Mouse (Mus musculus) liver (tissue): Measurements from ENCODE around the gene Prpf8.
"Not testable (repeated sequence)": the region's sequence is repeated elsewhere in the genome, so short reads cannot be mapped to it uniquely, and the experiment has no call there.

ENCODE experiments used
- DNase-seq: peaks from one replicate; pipeline ENCODE4 v3.0.0-alpha.2; 2020; ENCODE audit warnings: mixed read lengths

The Prpf8 gene

GRCm38 (mm10) chr11:75535106-75535795 is 48.6 kb downstream of the Prpf8 start:
- peak; percentile 73 for DNase-seq

GRCm38 (mm10) chr11:75536255-75537024 is 49.8 kb downstream of the Prpf8 start:
- DNase-seq, result no peak

GRCm38 (mm10) chr11:75537025-75537414 is 50.4 kb downstream of the Prpf8 start:
- no peak for DNase-seq

GRCm38 (mm10) chr11:75537491-75538183 is 51.0 kb downstream of the Prpf8 start:
- no peak for DNase-seq

- no peak for DNase-seq
Measured at GRCm38 (mm10) chr11:75538184-75538969, 51.8 kb downstream of the Prpf8 start.

GRCm38 (mm10) chr11:75538970-75539299 is 52.3 kb downstream of the Prpf8 start:
- no peak for DNase-seq

GRCm38 (mm10) chr11:75540209-75540608 is 53.6 kb downstream of the Prpf8 start:
- DNase-seq, result no peak

- DNase-seq, result peak; percentile 38
Measured at GRCm38 (mm10) chr11:75540710-75541581, 54.3 kb downstream of the Prpf8 start.

- DNase-seq, result no peak
Measured at GRCm38 (mm10) chr11:75544713-75545112, 58.1 kb downstream of the Prpf8 start.

GRCm38 (mm10) chr11:75546057-75546456 is 59.4 kb downstream of the Prpf8 start:
- peak; percentile 46 for DNase-seq

GRCm38 (mm10) chr11:75549658-75550111 is 63.1 kb downstream of the Prpf8 start:
- DNase-seq, result no peak

- no peak for DNase-seq
Measured at GRCm38 (mm10) chr11:75550200-75550946, 63.8 kb downstream of the Prpf8 start.

- DNase-seq, result no peak
Measured at GRCm38 (mm10) chr11:75551321-75551720, 64.7 kb downstream of the Prpf8 start.

- DNase-seq, result no peak
Measured at GRCm38 (mm10) chr11:75551961-75552441, 65.4 kb downstream of the Prpf8 start.

- no peak for DNase-seq
Measured at GRCm38 (mm10) chr11:75552906-75553482, 66.4 kb downstream of the Prpf8 start.

GRCm38 (mm10) chr11:75556006-75556405 is 69.4 kb downstream of the Prpf8 start:
- not testable (repeated sequence) for DNase-seq

- DNase-seq, result no peak
Measured at GRCm38 (mm10) chr11:75557142-75557541, 70.5 kb downstream of the Prpf8 start.

GRCm38 (mm10) chr11:75558101-75558500 is 71.5 kb downstream of the Prpf8 start:
- no peak for DNase-seq
